Mouse (Mus musculus): ENCODE results near the gene 1700025G04Rik.

- TF ChIP-seq POLR2A (IDR thresholded peaks at IDR 0.05; ENCODE audit: low read depth, low read length) = no peak
- TF ChIP-seq CTCF (conservative IDR thresholded peaks at IDR 0.05; ENCODE audit: insufficient read depth, insufficient read length, low read depth, low read length) = no peak
These were observed 49.9 kb downstream of the 1700025G04Rik start for GRCm38 (mm10) chr1:152040053-152040452.
